16 mouse cellular contexts compared by ENCODE assay signal in genomic region chr10:67312456-67312855, GRCm38 (mm10). TPM values are rescaled to one million over a fixed set of nuclear protein-coding genes. Genes with fewer than 3 reads are reported as not detected.
A peak's percentile ranks its signal among the peaks of the same experiment; 100 is the strongest.
DNase-seq lines count a peak whose midpoint lies in the region; ATAC-seq lines count a peak whose summit lies in the region.
"Had no signal": no experiment of that assay in that cellular context is flagged by ENCODE, and none has a peak within 500 bp of the region (broad histone marks: within the 10 kb centered on the region; RNA-seq: fewer than 3 reads in every experiment).

No protein-coding gene starts in this region.

- 53% methylated on average over 6 of the region's 6 CpGs for whole genome bisulfite sequencing in heart, embryonic 16.5 days
- 81% methylated on average over 6 of the region's 6 CpGs for WGBS in midbrain, embryonic 11.5 days
- WGBS in midbrain, embryonic 16.5 days: 80% methylated on average over 6 of the region's 6 CpGs
- WGBS in lung, embryonic 15.5 days: 40% methylated on average over 6 of the region's 6 CpGs
- 80% methylated on average over 6 of the region's 6 CpGs for WGBS in hindbrain, embryonic 14.5 days

- H3K27me3 ChIP-seq in heart, embryonic 16.5 days (ENCODE audit: control insufficient read depth, insufficient read depth, low read length): no peaks in the 10 kb centered on the region
- H3K27me3 ChIP-seq in midbrain, embryonic 11.5 days (ENCODE audit: control insufficient read depth, insufficient read depth, low read length): no peaks in the 10 kb centered on the region
- H3K27me3 ChIP-seq in midbrain, embryonic 16.5 days (ENCODE audit: control insufficient read depth, insufficient read depth, low read depth, low read length): no peaks in the 10 kb centered on the region
- H3K27me3 ChIP-seq in lung, embryonic 15.5 days: 0 out of 2 replicates have a peak, but pooled peaks cover 3% of the 10 kb centered on the region
- no peaks in the 10 kb centered on the region for H3K27me3 ChIP-seq in hindbrain, embryonic 14.5 days (ENCODE audit: control insufficient read depth, insufficient read depth, low read length)
- H3K27me3 ChIP-seq: embryonic facial prominence, embryonic 15.5 days; liver, embryonic 12.5 days had no signal

- peak overlapping the region; percentile 53 for H3K27ac ChIP-seq in heart, embryonic 16.5 days (ENCODE audit: low read length)
- H3K27ac ChIP-seq in midbrain, embryonic 11.5 days (ENCODE audit: low read depth, low read length): no peak overlapping the region
- no peak overlapping the region for H3K27ac ChIP-seq in midbrain, embryonic 16.5 days (ENCODE audit: low read length)
- H3K27ac ChIP-seq in lung, embryonic 15.5 days: peak overlapping the region; percentile 60
- no peak overlapping the region for H3K27ac ChIP-seq in hindbrain, embryonic 14.5 days
- H3K27ac ChIP-seq: embryonic facial prominence, embryonic 15.5 days; forebrain, embryonic 12.5 days; hindbrain, embryonic 15.5 days; liver, embryonic 12.5 days; neural tube, embryonic 13.5 days had no signal

- no peaks in the 10 kb centered on the region for H3K9me3 ChIP-seq in heart, embryonic 16.5 days (replicated peaks; ENCODE audit: control insufficient read depth, low read length)
- H3K9me3 ChIP-seq in midbrain, embryonic 11.5 days (ENCODE audit: control insufficient read depth, low read length): no peaks in the 10 kb centered on the region
- H3K9me3 ChIP-seq in midbrain, embryonic 16.5 days (replicated peaks; ENCODE audit: control insufficient read depth, low read length, poor library complexity, severe bottlenecking): no peaks in the 10 kb centered on the region
- no peaks in the 10 kb centered on the region for H3K9me3 ChIP-seq in lung, embryonic 15.5 days
- no peaks in the 10 kb centered on the region for H3K9me3 ChIP-seq in hindbrain, embryonic 14.5 days (ENCODE audit: control insufficient read depth, low read length)
- H3K9me3 ChIP-seq: embryonic facial prominence, embryonic 15.5 days; forebrain, embryonic 12.5 days; G1E; hindbrain, embryonic 15.5 days; liver, embryonic 12.5 days; neural tube, embryonic 13.5 days had no signal

- no peak for ATAC-seq in heart, embryonic 16.5 days (replicated peaks; ENCODE audit: extremely low read depth, insufficient read depth, low FRiP score)
- ATAC-seq in midbrain, embryonic 11.5 days (ENCODE audit: low FRiP score): no peak
- ATAC-seq in midbrain, embryonic 16.5 days: no peak
- peak; percentile 43; the same call in 1 of the 2 replicates for ATAC-seq in lung, embryonic 15.5 days (ENCODE audit: borderline replicate concordance, extremely low read depth, low FRiP score, low TSS enrichment)
- no peak for ATAC-seq in hindbrain, embryonic 14.5 days (ENCODE audit: low FRiP score)
- ATAC-seq: liver, embryonic 12.5 days had no signal

- H3K4me3 ChIP-seq in heart, embryonic 16.5 days (ENCODE audit: low read length): no peak overlapping the region
- H3K4me3 ChIP-seq in midbrain, embryonic 11.5 days (ENCODE audit: low read depth, low read length): no peak overlapping the region
- no peak overlapping the region for H3K4me3 ChIP-seq in midbrain, embryonic 16.5 days (ENCODE audit: low read depth, low read length)
- no peak overlapping the region for H3K4me3 ChIP-seq in lung, embryonic 15.5 days
- no peak overlapping the region for H3K4me3 ChIP-seq in hindbrain, embryonic 14.5 days (replicated peaks; ENCODE audit: low read length)
- H3K4me3 ChIP-seq: embryonic facial prominence, embryonic 15.5 days; forebrain, embryonic 12.5 days; hindbrain, embryonic 15.5 days; liver, embryonic 12.5 days; neural tube, embryonic 13.5 days had no signal

- H3K4me1 ChIP-seq in heart, embryonic 16.5 days (ENCODE audit: control insufficient read depth, insufficient read depth, low read length): 0 out of 2 replicates have a peak, but pooled peaks cover 3% of the 10 kb centered on the region
- no peaks in the 10 kb centered on the region for H3K4me1 ChIP-seq in midbrain, embryonic 11.5 days (ENCODE audit: control insufficient read depth, insufficient read depth, low read length)
- no peaks in the 10 kb centered on the region for H3K4me1 ChIP-seq in midbrain, embryonic 16.5 days (ENCODE audit: control insufficient read depth, insufficient read depth, low read length)
- no peaks in the 10 kb centered on the region for H3K4me1 ChIP-seq in lung, embryonic 15.5 days
- H3K4me1 ChIP-seq in hindbrain, embryonic 14.5 days (replicated peaks; ENCODE audit: control insufficient read depth, insufficient read depth, low read length): no peaks in the 10 kb centered on the region
- H3K4me1 ChIP-seq: embryonic facial prominence, embryonic 15.5 days; forebrain, embryonic 12.5 days; hindbrain, embryonic 15.5 days; liver, embryonic 12.5 days; neural tube, embryonic 13.5 days had no signal

- H3K36me3 ChIP-seq in heart, embryonic 16.5 days (ENCODE audit: control insufficient read depth, insufficient read depth): no peaks in the 10 kb centered on the region
- H3K36me3 ChIP-seq in midbrain, embryonic 11.5 days (ENCODE audit: control insufficient read depth, insufficient read depth, low read length): no peaks in the 10 kb centered on the region
- H3K36me3 ChIP-seq in midbrain, embryonic 16.5 days (ENCODE audit: control insufficient read depth, insufficient read depth, low read length): no peaks in the 10 kb centered on the region
- H3K36me3 ChIP-seq in lung, embryonic 15.5 days: no peaks in the 10 kb centered on the region
- no peaks in the 10 kb centered on the region for H3K36me3 ChIP-seq in hindbrain, embryonic 14.5 days (replicated peaks; ENCODE audit: control insufficient read depth, insufficient read depth)
- H3K36me3 ChIP-seq: embryonic facial prominence, embryonic 15.5 days; forebrain, embryonic 12.5 days; hindbrain, embryonic 15.5 days; liver, embryonic 12.5 days; neural tube, embryonic 13.5 days had no signal

- H3K4me2 ChIP-seq in heart, embryonic 16.5 days (ENCODE audit: low read depth, low read length): no peak overlapping the region
- no peak overlapping the region for H3K4me2 ChIP-seq in midbrain, embryonic 11.5 days
- no peak overlapping the region for H3K4me2 ChIP-seq in midbrain, embryonic 16.5 days (ENCODE audit: low read length)
- 0 out of 2 replicates have a peak overlapping the region, but pooled peaks have one; percentile 12 for H3K4me2 ChIP-seq in lung, embryonic 15.5 days
- no peak overlapping the region for H3K4me2 ChIP-seq in hindbrain, embryonic 14.5 days (replicated peaks)
- H3K4me2 ChIP-seq: embryonic facial prominence, embryonic 15.5 days; forebrain, embryonic 12.5 days; hindbrain, embryonic 15.5 days; liver, embryonic 12.5 days; neural tube, embryonic 13.5 days had no signal

- DNase-seq in heart, postnatal 4 days: no peak
- peak; percentile 19 for DNase-seq in midbrain, embryonic 11.5 days (ENCODE audit: low spot score, missing footprints)
- no peak for DNase-seq in hindbrain, embryonic 14.5 days (ENCODE audit: low spot score)
- no peak for DNase-seq in embryo, embryonic 11 days
- DNase-seq: cerebellum, adult 11 months; right cerebral cortex, postnatal 4 days; thymus, adult 2 months had no signal

- H3K9ac ChIP-seq in heart, embryonic 16.5 days (ENCODE audit: low read length): no peak overlapping the region
- no peak overlapping the region for H3K9ac ChIP-seq in midbrain, embryonic 11.5 days (ENCODE audit: low read length)
- H3K9ac ChIP-seq in midbrain, embryonic 16.5 days (ENCODE audit: low read depth, low read length): no peak overlapping the region
- no peak overlapping the region for H3K9ac ChIP-seq in lung, embryonic 15.5 days
- H3K9ac ChIP-seq in hindbrain, embryonic 14.5 days: no peak overlapping the region
- H3K9ac ChIP-seq: embryonic facial prominence, embryonic 15.5 days; forebrain, embryonic 12.5 days; hindbrain, embryonic 15.5 days; liver, embryonic 12.5 days; neural tube, embryonic 13.5 days had no signal

RNA-seq across cellular contexts. Expression of gene Nrbf2, which starts 27.4 kb away (rescaled TPM):
- polyA plus RNA-seq in heart, embryonic 16.5 days (2015; fragmentation: Nextera tagmentation; extraction: Ambion mirVana): 29.8 and 33.0 TPM in 2 replicates
- 1 to 10 TPM; 7.2 to 8.3 TPM for total RNA-seq in heart, postnatal 4 days (2021)
- polyA plus RNA-seq in midbrain, embryonic 11.5 days (2014; fragmentation: Nextera tagmentation; extraction: Ambion mirVana): 43.6 and 51.1 TPM in 2 replicates
- polyA plus RNA-seq in midbrain, embryonic 16.5 days (2015; fragmentation: Nextera tagmentation; extraction: Ambion mirVana): 41.6 and 41.9 TPM in 2 replicates
- polyA plus RNA-seq in lung, embryonic 15.5 days (2015; fragmentation: Nextera tagmentation; extraction: Ambion mirVana): 34.4 and 35.3 TPM in 2 replicates
- polyA plus RNA-seq in hindbrain, embryonic 14.5 days (2014; fragmentation: Nextera tagmentation; extraction: Ambion mirVana): 40.2 and 44.4 TPM in 2 replicates

Comparison
In these comparisons a context has a peak if more than half of its experiments do, and no peak if none do; other contexts are left out.
1. H3K27ac ChIP-seq: peak in heart, embryonic 16.5 days (single experiment) and lung, embryonic 15.5 days (single experiment); none in midbrain, embryonic 11.5 days (single experiment), midbrain, embryonic 16.5 days (single experiment) and hindbrain, embryonic 14.5 days (single experiment).